Mouse (Mus musculus): ENCODE measurements around the gene Tctn1. TPM values are rescaled to one million over a fixed set of nuclear protein-coding genes. Genes with fewer than 3 reads are reported as not detected.
A peak's percentile ranks its signal among the peaks of the same experiment; 100 is the strongest.

Tctn1 gene
- total and polyA plus RNA-seq, 3 experiments = 11.4 to 47.0 (median 14.2) TPM

GRCm38 (mm10) chr5:122247529-122247928 lies 16.7 kb downstream of the Tctn1 start:
- no peak for DNase-seq

DNA sequence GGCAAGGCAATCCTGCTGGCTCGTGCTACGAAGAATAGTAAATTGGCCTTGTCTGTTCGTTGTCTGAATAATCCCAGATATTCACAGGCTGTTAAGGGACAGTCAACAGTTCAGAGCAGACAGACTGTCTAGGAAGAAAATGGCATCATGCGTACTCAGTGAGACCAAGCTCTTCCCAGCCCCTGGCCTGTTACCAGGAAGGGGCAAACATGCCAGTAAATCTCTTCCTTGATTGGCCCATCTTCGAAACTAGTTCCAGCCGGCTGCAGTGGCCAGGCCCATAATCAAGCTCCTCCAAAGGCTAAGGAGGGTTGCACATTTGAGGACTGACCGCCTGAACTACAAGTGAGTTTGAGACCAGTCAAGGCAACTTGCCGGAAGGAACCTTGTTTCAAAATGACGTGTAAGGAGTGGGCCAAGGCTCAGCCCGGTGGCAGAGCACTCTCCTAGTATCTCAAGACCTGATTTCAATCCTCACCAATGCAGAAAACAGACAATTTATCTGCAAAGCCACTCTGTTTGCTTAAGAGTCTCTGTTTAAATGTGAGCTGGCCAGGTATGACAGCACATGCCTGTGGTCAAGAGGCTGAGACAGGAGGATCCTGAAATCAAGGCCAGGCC lies 17.6 kb downstream of the Tctn1 start:
- DNase-seq = no peak

DNA sequence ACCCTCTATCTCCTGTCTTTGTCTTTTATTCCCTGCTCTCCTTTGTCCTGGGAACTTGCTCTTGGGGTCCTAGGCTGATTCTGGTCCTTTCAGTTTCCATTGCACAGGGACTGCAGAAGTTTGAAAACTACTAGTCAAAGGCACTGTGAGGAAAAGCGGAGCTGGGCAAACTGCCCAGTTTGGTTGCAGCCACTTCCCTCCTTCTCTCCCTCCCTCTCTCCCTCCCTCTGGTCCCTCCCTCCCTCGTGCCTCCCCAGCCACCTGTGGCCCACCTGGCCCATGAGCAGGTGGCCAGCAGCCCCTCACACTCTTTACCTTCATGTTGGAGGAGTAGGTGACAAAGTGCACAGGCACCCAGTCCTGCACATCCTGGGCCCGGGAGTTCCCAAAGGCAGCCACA lies 19.1 kb downstream of the Tctn1 start:
- DNase-seq = no peak

DNA sequence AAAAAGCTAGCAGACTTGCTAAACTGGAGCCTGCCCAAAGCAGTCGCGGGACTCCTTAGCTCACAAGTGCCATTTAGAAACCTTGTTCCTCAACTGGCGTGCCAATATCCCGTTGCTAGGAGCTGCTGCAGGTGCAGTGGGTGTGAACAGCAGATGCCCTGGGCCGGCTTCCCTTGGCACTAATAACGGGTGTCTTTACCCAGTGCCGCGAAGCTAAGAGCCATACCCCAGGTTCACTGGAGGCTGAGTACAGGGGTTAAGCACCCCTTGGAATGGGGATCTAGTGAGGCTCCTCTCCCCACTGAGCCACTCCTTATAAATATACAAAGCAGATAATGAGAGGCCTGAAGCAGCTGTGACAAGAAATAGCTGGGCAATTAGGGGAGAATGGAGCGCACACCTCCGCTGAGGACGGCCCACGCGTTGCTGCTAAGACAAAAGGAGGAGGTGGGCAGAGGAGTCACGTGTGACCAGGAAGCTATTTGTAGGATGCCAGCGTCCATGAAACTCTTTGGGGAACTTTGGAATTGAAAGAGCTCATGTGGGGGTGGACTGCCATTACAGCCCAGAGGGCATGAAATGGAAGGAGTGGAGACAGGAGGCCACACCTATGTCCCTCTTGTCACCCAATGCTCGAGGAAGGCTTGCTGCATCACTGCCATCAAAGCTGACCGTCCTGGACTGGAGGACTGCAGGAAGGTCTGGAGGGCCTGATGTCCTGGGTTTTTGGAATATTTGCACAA lies 20.3 kb downstream of the Tctn1 start:
- no peak for DNase-seq

GRCm38 (mm10) chr5:122242521-122243123 lies 21.6 kb downstream of the Tctn1 start:
- no peak for DNase-seq

DNA sequence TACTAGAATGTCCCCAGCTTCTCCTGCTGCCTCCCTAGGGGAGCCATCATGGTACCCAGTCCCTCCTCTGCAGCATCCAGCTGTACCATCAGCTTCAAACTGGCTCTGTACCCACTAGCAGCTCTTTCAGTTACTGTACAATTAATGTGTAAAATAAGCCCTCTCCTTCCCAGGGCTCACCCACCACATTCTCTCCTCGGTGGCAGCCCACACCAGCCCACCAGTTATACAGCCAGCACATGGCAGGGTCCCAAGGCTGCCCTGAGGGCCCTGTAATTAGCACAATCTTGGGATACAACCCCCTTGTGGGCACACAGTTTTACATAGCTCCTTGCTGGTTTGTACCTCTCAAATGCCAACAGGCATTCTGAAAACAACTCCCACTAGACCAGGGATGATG lies 23.3 kb downstream of the Tctn1 start:
- no peak for DNase-seq

GRCm38 (mm10) chr5:122240521-122240920 lies 23.7 kb downstream of the Tctn1 start:
- no peak for DNase-seq

DNA sequence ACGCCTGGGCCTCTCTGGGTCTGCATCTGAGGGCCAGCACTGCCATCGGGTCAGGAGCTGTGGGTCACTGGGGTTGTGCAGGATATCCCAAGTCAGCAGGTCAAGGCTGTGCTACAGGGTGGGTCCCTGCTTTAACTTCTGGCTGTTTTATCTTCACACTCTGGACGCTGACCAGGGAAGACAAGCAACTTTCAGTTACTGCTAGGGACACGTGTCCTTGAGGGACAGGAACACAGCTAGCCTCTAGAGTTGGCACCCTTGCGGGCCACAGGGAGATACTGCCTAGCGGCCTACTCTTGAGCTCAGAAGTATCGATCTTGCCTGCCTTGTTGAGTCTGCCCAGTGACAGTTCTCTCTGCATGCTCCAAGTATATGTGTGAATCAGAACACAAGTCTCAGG lies 24.6 kb downstream of the Tctn1 start:
- DNase-seq = peak; percentile 25

GRCm38 (mm10) chr5:122237200-122237599 lies 27.1 kb downstream of the Tctn1 start:
- DNase-seq = no peak

- DNase-seq = no peak
These were observed 28.9 kb downstream of the Tctn1 start for GRCm38 (mm10) chr5:122235196-122235836.

GRCm38 (mm10) chr5:122234319-122235195 lies 29.7 kb downstream of the Tctn1 start:
- DNase-seq = no peak

DNA sequence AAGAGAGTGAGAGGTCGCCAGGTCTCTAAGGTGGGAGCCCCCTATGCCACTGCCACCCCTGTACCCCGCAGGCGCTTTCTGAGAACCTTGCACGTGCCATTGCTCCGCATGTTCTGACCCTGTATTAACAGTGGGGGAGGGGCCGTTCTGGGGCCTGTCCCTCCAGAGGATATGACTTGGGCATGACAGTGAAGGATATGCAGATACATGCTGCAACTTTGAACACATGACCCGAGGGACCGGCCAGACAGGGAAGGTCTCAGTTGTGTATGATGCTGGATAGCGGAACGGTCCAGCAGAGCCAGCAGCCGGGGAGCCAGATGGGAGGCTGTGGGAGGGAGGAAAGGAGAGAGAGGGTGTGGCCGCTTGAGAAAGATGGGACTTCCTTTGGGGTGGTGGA lies 30.6 kb downstream of the Tctn1 start:
- no peak for DNase-seq

- no peak for DNase-seq
These were observed 31.1 kb downstream of the Tctn1 start for GRCm38 (mm10) chr5:122233077-122233581.

DNA sequence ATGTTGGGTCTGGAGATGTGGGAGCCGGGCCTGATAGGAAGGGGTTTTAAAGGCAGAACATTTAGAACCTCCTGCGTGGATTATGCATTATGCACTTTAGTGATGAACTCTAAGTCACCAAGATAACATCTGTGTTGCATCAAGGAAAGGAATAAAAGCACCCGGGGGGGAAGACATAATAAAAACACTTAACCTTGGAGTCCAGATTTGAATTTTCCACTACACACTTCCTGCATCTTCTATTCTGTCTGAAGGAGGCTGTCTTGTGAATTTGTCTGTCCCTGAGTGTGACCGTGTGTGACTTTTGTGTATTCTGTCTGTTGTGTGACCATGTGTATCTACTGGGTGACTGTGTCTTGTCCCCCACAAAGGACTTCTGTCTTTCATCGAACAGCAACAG lies 32.3 kb downstream of the Tctn1 start:
- no peak for DNase-seq

DNA sequence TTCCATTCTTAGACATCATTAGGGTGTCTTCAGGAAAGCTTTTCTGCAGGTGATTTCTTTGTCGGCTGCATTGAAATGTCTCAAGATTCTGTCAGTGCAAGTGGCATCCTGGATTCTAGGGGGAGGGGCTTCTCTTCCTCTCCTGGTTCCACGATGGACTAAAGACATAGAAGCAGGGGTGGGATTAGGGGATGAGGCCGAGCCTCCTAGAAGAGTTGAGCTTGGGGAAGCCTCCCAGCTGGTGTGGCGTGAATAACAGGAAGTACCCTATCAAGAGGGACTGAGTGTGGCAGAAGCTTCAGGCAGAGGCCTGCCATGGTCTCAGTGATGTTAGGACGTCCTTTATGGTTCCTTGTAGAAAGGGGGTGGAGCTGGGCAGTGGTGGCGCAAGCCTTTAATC lies 32.8 kb downstream of the Tctn1 start:
- no peak for DNase-seq

- no peak for DNase-seq
These were observed 33.4 kb downstream of the Tctn1 start for GRCm38 (mm10) chr5:122230816-122231215.

DNA sequence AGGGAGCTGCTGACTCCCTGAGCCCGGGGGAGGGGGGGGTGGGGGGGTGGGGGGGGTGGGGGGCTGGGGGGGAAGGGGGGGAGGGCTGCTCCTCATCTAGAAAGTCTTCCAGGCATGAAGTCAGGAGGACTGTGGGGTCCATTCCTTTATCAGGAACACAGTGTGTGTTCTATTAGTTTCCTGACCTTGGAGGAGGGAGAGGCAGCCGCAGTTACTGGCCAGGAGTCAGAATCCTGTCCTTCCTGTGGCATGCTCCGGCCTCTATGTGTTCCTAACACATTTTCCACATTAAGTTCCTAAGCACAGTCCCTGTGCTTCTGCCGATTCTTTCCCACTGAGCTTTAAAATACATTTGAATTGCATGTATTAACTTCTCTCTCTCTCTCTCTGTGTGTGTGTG lies 35.5 kb downstream of the Tctn1 start:
- DNase-seq = no peak

- no peak for DNase-seq
These were observed 35.9 kb downstream of the Tctn1 start for GRCm38 (mm10) chr5:122228271-122228765.

- DNase-seq = no peak
These were observed 40.0 kb downstream of the Tctn1 start for GRCm38 (mm10) chr5:122224291-122224690.

- DNase-seq = no peak
These were observed 43.2 kb downstream of the Tctn1 start for GRCm38 (mm10) chr5:122221085-122221484.

Measured in adrenal gland, adult 2 months (tissue).